Mouse (Mus musculus) testis, adult 2 months (tissue): Measurements from ENCODE around the gene Nudt19.

Source experiments
- CTCF ChIP-seq: fragments of 200-500 bp; IDR thresholded peaks from 2 replicates; pipeline ENCODE4 v1.5.1; 2012; ENCODE audit warnings: low read depth, mild to moderate bottlenecking, inconsistent platforms, low read length, moderate library complexity; ENCODE audit not compliant: control insufficient read depth, insufficient read depth, insufficient replicate concordance
- POLR2A ChIP-seq: fragments of 200-500 bp; IDR thresholded peaks from 2 replicates; pipeline ENCODE4 v1.6.1; 2012; ENCODE audit warnings: low read depth, mild to moderate bottlenecking, inconsistent platforms, low read length, moderate library complexity; ENCODE audit not compliant: control insufficient read depth

DNA sequence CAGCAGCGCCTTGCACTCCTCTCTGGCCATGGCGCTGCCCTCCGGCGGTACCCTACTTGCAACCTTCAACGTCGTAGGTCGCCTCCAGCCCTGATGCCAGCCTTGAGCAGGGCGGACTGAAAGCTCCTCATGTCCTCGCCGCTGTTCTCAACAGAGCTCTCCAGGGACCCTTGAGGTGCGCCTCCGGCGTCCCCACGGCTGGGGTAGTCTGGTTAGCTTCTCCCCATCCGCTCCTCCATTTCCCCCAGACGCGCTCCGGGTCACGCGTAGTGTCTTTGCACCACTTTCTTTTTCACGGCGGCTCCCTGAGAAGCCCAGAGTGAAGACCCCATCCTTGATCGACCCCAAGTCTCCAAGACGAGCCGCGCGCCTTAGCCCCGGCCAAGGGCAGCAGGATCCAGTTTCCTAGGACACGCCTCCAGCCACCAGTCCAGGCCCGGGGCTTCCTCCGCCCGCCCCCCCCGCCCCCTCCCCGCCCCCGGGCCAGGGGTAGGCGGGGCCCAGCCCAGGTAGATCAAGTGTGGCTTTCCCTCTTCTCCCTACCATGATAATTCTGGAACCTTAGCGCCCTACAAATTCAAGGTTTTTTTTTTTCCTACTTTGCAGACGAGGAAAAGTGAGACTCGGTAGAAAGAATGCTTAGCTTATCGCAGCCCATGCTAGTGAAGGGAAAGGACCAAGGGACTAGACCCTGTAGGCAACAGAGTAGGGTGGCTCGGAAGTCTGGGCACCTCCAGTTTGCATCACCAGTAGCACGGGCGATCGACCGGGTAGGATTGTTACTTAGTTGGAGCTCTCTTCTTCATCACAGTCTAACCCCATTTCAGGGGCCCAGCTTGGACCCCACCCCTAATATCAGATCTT lies 29.3 kb upstream of the Nudt19 start, which contains the start of gene Rgs9bp:
- TF ChIP-seq POLR2A (no peak), CTCF (no peak)
